Mouse (Mus musculus) fibroblast of lung, adult 2 months (primary cell): ENCODE results near the gene Zfp628.

Experiments
- DNase-seq: peaks from one replicate; pipeline ENCODE4 v3.0.0-alpha.2; 2011; ENCODE audit warnings: low read depth

The Zfp628 gene

DNA sequence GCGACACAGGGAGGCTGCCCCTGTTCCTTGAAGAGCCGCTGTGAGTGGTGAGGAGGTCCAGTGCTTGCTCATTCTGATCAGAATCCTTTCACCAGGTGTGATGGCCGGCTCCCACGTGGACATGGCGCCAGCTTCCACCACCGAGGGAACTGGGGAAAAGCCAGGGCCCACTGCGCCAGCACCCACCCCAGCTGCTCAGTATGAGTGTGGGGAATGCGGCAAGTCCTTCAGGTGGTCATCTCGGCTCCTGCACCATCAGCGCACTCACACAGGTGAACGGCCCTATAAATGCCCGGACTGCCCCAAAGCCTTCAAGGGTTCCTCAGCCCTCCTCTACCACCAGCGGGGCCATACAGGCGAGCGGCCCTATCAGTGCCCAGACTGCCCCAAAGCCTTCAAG, 3.7 kb downstream of the Zfp628 start:
- DNase-seq, result no peak

DNA sequence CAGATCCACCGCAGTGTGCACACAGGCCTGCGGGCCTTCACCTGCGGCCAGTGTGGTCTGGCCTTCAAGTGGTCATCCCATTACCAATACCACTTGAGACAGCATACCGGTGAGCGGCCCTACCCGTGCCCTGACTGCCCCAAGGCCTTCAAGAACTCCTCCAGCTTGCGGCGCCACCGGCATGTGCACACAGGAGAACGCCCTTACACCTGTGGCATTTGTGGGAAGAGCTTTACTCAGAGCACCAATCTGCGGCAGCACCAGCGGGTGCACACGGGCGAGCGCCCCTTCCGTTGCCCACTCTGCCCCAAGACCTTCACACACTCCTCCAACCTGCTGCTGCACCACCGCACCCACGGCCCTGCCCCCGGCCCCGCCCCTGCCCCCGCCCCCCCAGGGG, 4.1 kb downstream of the Zfp628 start:
- no peak for DNase-seq

DNA sequence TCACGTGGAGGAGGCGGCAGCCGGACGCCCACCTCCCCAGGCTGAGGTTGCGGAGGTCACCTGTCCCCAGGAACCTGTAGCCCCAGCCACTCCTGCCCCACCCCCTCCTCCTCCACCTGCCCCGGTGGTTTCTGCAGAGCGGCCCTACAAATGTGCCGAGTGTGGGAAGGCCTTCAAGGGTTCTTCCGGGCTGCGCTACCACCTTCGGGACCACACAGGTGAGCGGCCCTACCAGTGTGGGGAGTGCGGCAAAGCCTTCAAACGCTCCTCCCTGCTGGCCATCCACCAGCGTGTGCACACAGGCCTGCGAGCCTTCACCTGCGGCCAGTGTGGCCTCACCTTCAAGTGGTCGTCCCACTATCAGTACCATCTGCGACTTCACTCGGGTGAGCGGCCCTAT, 5.0 kb downstream of the Zfp628 start:
- DNase-seq, result no peak

DNA sequence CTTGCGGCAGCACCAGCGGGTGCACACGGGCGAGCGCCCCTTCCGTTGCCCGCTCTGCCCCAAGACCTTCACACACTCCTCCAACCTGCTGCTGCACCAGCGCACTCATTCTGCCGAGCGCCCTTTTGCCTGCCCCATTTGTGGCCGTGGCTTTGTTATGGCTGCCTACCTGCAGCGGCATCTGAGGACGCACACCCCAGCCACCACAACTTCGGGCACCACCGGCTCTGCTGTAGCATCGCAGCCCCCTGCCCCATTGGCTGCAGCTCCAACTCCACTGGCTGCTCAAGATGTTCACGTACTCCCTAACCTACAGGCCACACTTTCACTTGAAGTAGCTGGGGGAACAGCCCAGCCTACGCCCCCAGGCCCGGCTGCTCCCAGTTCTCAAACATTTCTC, 5.5 kb downstream of the Zfp628 start:
- DNase-seq, result no peak

DNA sequence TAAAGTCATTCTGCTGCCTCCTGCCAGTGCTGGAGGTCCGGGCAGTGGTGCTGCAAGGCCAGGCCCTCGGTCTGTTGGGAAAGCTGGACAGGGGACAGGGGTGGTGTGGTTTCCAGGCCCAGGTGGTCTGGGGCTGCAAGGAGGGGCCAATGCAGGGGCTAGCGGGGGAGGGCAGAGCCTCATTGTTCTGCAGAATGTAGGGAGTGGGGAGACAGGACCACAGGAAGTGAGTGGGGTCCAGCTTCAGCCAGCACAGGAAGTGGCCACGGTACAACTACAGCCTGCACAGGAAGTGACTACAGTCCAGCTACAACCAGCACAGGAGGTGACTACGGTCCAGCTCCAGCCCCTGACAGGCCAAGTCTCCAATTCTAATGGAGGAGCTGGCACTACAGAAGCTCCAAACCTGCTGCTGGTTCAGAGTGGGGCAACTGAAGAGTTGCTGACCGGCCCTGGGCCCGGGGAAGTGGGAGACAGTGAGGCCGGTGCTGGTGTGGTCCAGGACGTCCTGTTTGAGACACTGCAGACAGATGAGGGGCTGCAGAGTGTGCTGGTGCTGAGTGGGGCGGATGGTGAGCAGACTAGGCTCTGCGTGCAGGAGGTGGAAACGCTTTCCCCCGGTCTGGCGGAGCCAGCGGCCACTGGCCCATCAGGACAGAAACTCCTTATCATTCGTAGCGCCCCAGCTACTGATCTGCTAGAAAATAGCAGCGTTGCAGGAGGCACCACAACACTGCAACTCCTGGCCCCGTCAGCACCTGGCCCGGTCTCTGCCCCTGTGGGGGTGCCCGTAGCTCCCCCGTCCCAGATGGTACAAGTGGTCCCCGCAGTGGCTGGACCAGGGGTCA, 6.2 kb downstream of the Zfp628 start:
- no peak for DNase-seq

DNA sequence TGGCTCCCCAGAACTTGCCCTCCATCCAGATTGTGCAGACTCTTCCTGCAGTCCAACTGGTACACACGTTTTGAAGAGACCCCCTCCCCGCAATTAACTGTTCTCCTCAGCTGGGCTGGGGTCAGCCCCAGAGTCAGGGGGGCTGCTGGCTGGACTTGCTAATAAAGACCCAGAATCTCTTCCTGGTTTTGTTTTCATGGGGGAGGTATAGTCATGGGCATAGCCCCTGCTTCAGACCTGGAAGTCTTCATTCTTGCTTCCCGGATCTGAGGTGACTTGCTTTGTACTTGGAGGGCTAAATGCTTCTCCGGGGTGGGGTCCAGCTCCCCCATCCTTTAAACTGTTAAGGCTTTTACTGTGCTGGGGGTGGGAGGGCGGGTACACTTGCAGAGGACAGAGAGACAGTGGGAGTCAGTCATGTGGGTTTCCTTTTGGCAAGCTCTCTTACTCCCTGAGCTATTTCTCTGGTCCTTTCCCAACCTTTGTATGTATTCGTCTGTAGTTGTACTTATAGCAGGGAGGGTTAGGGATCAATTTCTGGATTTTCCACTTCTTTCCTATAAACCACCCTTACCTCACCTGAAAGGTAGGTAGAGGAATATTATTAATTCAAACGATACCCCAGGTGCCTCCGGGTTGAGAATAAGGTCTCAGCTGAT, 6.9 kb downstream of the Zfp628 start, which contains the start of gene Nat14:
Gene Nat14 (plus strand): TSS at position 205 of the 659 bp plus-strand sequence.
- no peak for DNase-seq

DNA sequence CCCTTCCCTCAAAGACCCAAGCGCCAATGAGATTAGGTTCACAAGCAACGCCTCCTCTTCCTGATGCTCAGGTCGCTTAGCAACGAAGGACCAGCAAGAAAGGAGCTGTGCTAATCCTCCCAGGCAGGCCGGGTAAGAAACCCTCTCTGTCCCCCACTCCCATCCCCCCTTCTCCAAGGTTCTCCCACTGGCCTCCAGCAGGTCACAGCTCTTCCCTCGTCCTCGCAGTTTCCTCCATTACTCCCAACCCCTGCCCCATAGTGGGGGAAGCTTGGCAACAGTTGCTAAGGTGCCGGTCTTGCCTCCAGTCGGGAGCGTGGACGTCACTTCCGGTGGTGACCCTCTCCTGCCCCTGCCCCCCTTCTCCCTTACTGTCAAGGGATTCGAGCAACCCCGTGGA, 7.5 kb downstream of the Zfp628 start:
- no peak for DNase-seq

DNA sequence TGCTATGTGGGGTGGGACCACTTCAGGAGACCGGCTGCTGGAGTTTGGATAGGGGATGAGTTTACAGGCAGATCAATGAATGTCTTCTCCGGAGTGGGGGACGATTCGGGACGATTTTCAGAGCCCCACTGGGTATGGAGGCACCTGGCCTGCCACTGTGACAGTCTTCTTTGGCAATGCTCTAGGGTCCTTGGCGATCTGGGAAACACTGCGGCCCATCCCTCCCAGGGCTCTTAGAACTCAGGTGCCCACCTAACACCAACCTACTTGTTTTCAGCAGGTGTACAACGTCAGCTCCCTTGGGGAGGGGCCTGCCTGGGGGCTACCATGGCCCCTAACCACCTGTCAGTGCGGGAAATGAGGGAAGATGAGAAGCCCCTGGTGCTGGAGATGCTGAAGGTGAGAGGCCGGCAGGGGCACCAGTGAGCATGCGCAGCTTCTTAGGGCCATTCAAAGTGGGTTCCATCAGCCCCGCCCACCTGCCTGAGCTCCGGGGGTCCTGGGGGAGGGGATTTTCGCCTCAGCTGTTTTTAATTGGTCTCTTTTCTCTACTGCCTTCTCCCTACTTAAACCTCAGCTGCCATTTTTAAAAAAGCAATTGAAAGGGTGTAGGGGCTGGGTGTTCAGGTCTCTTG, 8.0 kb downstream of the Zfp628 start:
- no peak for DNase-seq

DNA sequence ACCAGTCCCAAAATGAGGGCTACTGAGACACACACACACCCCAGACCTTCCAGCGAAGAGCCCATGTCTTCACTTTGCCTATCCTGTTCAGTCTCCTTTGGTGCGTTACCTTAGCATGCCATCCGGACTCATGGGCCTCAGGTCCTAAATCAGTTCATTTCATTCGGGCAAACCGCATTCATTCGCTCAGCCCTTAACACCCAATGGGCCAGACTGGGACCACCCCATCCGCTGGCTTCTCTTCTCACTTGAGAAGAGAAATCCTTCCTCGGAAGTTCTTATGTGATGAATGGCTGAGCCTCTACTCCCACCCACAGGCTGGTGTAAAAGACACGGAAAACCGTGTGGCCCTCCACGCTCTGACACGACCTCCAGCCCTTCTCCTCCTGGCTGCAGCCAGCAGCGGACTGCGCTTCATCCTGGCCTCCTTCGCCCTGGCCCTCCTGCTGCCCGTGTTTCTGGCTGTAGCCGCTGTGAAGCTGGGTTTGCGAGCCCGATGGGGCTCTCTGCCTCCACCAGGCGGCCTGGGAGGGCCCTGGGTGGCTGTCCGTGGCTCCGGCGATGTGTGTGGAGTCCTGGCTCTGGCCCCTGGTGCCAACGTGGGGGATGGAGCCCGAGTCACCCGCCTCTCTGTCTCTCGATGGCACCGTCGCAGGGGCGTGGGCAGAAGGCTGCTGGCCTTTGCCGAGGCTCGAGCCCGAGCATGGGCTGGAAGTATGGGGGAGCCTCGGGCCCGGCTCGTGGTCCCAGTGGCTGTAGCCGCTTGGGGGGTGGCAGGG, 8.8 kb downstream of the Zfp628 start:
- peak; percentile 52 for DNase-seq

DNA sequence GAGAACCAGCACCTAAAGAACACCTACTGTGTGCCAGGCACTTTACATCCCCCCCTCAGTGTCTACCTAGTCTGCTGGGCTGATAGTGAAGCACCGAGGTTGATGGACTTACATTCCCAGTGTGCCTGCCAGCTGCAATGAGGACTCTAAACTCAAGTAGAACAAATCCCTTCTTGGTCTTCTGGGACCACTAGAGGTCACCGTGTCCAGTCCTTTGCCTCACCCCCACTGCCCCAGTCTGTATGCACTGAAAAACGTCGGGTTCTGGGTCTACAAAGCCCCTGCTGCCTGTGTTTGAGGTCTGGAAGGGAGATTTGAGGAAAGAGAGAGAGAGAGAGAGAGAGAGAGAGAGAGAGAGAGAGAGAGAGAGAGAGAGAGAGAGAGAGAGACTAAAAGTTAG, 9.5 kb downstream of the Zfp628 start:
- no peak for DNase-seq

DNA sequence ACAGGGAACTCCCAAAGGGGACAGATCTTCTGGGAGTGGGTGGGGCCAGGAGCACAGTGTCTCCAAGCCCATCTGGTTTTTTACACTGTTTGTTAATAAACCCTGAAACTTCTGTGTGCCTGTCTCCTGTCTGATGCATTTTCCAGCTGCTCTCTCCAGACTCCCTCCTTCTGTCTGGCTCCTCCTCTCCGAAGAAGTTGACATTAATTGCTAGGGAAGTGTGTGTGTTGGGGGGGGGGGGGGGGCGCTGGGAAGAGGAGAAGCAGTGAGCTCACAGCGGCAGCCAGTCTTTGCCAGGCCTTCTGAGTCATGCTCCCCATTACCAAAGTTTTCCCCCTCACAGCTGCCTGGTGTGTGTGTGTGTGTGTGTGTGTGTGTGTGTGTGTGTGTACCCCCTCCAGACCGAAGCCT, 9.9 kb downstream of the Zfp628 start:
- peak; percentile 79 for DNase-seq

DNA sequence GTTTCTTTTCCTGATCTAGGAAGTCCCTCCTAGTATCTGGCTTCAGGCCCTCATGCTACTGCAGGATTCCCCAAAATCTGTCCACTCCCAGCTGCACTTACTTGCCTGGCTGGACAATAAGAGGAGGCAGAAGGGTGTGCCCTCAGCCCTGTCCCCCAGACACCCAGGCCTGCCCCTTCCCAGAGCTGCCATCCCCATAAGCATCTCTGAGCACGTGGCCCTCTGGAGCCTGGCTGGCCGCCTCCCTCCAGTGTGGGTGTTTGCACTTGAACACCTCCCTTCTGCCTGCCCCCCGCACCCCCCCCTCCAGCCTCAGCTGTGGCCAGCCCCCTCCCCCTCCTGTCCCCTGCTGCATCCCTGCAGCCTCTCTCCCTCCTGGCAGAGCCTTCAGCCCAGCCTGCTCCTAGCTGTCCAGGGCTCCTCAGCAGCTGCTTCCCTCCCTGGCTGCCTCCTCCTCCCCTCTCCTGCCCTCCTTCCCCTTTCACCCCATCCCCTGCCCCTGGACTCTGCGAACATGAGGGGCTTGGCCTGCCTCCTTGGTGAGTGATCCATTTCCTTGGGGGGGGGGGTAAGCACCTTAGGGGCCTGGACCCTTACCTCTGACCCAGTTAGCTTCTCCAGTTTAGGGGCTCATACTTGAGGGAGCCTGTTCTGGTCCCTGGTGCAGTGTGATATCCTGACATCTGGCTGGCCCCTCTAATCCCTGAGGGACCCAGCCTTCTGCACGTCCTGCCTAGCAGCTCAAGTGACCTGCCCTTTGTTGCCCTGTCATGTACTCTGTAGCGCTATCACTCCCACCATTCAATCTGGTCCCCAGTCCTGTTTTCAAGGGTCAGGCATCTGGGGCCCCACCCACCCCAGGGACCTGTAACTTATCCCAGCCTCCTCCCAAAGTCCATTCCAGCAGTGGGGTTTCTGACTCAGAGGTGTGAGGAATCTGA, 10.7 kb downstream of the Zfp628 start, which contains the start of gene Ssc5d:
Gene Ssc5d (plus strand): TSS at position 345 of the 941 bp plus-strand sequence.
- DNase-seq, result peak; percentile 73

DNA sequence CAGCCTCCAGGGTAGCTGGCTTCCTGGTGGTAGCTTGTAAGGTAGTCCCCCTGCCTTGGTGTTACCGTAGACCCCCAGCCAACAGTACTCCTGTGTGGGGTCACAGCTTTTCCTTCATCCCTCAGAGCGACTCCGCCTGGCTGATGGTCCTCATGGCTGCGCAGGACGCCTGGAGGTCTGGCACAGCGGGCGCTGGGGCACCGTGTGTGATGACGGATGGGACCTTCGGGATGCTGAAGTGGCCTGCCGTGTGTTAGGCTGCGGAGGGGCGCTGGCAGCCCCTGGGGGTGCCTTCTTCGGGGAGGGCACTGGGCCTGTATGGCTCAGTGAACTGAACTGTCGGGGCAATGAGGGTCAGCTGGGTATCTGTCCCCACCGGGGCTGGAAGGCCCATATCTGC, 11.8 kb downstream of the Zfp628 start:
- no peak for DNase-seq

DNA sequence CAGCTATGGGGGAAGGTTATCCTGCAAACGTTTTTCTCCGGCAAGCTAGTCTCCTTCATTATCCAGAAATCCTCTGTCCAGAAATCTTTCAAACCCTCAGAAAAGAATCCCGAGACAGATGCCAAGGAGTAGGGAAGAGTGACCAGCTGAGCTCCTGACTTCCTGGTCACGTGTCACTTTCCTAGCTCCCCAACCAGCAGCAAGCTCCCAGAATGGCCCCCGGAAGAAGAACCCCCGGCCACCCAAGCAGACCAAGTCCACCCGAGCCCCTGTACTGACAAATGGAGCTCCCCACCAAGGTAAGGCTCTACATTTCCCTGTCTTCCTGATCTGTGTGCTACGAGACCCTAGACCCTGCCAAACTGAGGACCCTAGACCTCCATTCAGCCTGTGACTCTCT, 12.7 kb downstream of the Zfp628 start:
- no peak for DNase-seq

DNA sequence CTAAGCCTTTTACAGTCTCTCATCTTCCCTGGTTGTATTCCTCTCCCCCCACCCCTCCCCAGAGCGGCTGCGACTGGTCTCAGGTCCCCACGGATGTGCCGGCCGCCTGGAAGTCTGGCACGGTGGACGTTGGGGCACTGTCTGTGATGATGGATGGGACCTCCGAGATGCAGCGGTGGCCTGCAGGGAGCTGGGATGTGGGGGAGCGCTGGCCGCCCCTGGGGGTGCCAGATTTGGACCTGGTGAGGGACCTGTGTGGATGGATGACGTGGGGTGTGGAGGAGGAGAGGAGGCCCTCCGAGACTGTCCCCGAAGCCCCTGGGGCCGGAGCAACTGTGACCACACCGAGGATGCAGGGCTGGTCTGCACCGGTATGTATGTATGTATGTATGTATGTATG, 13.3 kb downstream of the Zfp628 start:
- no peak for DNase-seq

DNA sequence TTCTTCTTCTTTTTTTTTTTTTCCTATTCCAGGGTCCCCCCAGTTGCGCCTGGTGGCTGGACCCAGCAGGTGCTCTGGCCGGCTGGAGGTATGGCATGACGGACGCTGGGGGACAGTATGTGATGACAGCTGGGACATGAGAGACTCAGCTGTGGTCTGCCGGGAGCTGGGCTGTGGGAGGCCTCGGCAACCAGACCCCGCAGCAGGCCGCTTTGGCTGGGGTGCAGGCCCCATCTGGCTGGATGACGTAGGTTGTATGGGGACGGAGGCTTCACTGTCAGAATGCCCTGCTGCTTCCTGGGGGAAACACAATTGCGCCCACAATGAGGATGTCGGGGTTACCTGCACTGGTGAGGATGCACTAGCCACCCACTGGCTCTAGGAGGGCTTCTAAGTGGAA, 18.1 kb downstream of the Zfp628 start:
- DNase-seq, result no peak

DNA sequence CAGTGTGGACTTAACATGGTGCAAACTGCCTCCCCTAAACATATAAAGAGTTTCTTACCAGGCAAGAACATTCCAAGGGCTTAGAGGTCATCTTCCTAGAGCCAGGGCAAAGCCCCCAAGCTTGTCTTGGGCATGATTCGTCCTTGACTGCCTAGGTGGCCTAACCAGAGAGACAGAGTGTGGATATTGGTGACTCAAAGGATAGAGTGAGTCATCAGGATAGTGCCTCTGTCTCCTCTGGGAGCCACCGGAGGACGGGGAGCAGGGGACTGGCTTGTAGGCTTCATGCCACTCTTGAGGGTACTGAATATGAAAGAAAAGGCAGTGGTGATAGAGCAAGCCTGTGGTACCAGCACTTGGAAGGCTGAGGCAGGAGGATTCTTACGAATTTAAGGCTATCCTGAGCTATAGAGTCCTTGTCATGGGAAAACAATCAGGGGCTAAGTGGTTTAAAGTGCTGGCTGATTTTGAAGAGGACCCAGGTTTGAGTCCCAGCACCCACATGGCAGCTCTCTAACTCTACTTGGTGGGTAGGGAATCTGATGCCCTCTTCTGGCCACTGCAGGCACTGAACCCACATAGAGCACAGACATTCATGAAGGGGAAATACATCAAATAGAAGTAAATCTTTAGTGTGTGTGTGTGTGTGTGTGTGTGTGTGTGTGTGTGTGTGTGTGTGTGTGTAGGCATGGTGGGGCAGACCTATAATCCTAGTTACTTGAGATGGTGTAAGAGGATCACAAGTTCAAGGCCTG, 19.3 kb downstream of the Zfp628 start:
- DNase-seq, result no peak

DNA sequence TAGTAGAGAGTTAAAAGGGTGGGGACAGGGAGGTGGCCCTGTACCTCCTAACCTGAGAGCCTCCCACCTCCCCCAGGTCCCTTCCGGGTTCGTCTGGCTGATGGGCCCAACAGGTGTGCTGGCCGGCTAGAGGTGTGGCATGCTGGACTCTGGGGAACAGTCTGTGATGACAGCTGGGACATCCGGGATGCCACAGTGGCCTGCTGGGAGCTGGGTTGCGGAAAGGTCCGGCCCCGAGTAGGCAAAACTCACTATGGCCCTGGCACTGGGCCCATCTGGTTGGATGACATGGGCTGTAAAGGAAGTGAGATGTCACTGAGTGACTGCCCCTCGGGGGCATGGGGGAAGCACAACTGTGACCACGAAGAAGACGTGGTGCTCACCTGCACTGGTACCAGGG, 21.8 kb downstream of the Zfp628 start:
- no peak for DNase-seq

DNA sequence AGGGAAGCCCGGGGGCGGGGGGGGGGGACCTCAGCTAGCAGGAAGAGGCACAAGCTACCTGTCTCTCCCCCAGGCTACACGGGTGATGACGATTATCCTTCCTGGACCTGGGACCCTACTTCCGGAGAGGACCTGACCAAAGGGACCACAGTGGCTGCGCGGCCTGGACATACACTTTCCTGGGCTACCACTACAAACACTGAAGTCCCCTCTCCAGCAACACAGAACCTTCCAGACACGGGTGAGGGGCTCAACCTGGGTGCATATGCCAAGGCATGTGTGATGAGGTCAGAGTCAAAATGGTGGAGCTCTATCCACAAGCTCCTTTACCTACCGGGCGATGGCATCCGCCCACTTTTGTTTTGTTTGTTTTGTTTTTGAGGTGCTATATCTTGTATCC, 22.4 kb downstream of the Zfp628 start:
- no peak for DNase-seq

DNA sequence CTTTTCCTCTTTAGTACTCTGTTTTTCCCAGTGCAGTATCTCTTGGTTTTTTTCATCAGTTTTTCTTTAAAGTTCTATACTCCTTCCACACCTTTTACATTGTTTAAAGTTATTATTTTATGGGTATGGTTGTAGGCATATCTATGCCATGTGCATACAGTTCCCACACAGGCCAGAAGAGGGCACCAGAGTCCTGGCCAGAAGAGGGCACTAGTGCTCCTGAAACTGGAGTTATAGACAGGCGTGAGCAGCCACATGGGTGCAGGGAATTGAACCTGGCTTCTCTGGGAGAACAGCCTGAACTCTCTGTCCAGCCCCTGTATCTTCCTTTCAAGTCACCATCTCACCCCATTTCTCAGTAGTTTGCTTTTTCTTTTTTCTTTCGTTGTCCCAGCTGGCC, 23.4 kb downstream of the Zfp628 start:
- DNase-seq, result no peak
